9 mouse cellular contexts compared by ENCODE assay signal in genomic region chr4:148643291-148644156, GRCm38 (mm10). TPM values are rescaled to one million over a fixed set of nuclear protein-coding genes. Genes with fewer than 3 reads are reported as not detected.
DNase-seq lines count a peak whose midpoint lies in the region; ATAC-seq and TF ChIP-seq lines count a peak whose summit lies in the region.
"Had no signal": no experiment of that assay in that cellular context is flagged by ENCODE, and none has a peak within 500 bp of the region (broad histone marks: within the 10 kb centered on the region; RNA-seq: fewer than 3 reads in every experiment).

Gene Gm572 (plus strand): TSS chr4:148643317.

- no peaks in the 10 kb centered on the region for H3K79me2 ChIP-seq in heart, adult 2 months (replicated peaks; ENCODE audit: control insufficient read depth, insufficient read depth, low read length)

- ATAC-seq in limb, embryonic 13.5 days (ENCODE audit: low FRiP score, low read depth): peak; percentile 26; the same call in 1 of the 2 replicates
- no peak for ATAC-seq in monocyte, adult 5-6 weeks (replicated peaks; ENCODE audit: insufficient number of reproducible peaks, low FRiP score, low TSS enrichment, poor library complexity, severe bottlenecking)

- no peak for TF ChIP-seq EP300 in heart, adult 2 months (IDR thresholded peaks at IDR 0.05; ENCODE audit: insufficient read depth, low read depth, low read length)

- no peaks in the 10 kb centered on the region; the same call in 1 of the 2 replicates for H3K4me1 ChIP-seq in heart, adult 2 months (ENCODE audit: control insufficient read depth, insufficient read depth, low read length)
- H3K4me1 ChIP-seq in thymus, adult 2 months (replicated peaks; ENCODE audit: control insufficient read depth, insufficient read depth, low read length): peaks cover 14% of the 10 kb centered on the region
- H3K4me1 ChIP-seq in limb, embryonic 13.5 days: 0 out of 2 replicates have a peak, but pooled peaks cover 4% of the 10 kb centered on the region

- no peaks in the 10 kb centered on the region for H3K9me3 ChIP-seq in limb, embryonic 13.5 days

- peak within 1 kb of the TSS; percentile 20; the same call in 1 of the 2 replicates for H3K9ac ChIP-seq in heart, adult 2 months (ENCODE audit: low read depth, low read length)
- no peak within 1 kb of the TSS for H3K9ac ChIP-seq in limb, embryonic 13.5 days

- no peaks in the 10 kb centered on the region for H3K36me3 ChIP-seq in heart, adult 2 months (ENCODE audit: control insufficient read depth, insufficient read depth, low read length)
- H3K36me3 ChIP-seq in thymus, adult 2 months (ENCODE audit: control insufficient read depth, insufficient read depth, low read length): no peaks in the 10 kb centered on the region
- H3K36me3 ChIP-seq in limb, embryonic 13.5 days: no peaks in the 10 kb centered on the region

- H3K4me2 ChIP-seq in limb, embryonic 13.5 days (replicated peaks): peak within 1 kb of the TSS; percentile 51

- no peak within 1 kb of the TSS for H3K27ac ChIP-seq in heart, adult 2 months
- H3K27ac ChIP-seq in thymus, adult 2 months (ENCODE audit: control insufficient read depth, insufficient read depth, low read length): peak within 1 kb of the TSS; percentile 72
- H3K27ac ChIP-seq in limb, embryonic 13.5 days: no peak within 1 kb of the TSS

- no peak for DNase-seq in heart, adult 2 months
- no peak for DNase-seq in heart, postnatal 14 days
- no peak for DNase-seq in thymus, adult 2 months
- no peak for DNase-seq in thymus, postnatal 10 days (ENCODE audit: low spot score in 2 of 2)
- DNase-seq in thymus, postnatal 4 days: peak; percentile 44
- DNase-seq in gastrocnemius, postnatal 4 days (ENCODE audit: low spot score in 2 of 2): no peak

- no peaks in the 10 kb centered on the region for H3K27me3 ChIP-seq in heart, adult 2 months (ENCODE audit: control insufficient read depth, insufficient read depth, low read length)
- no peaks in the 10 kb centered on the region for H3K27me3 ChIP-seq in thymus, adult 2 months (ENCODE audit: control insufficient read depth, insufficient read depth, low read length)
- no peaks in the 10 kb centered on the region for H3K27me3 ChIP-seq in limb, embryonic 13.5 days

- intact Hi-C loops in heart, adult 2 months (cut with DNase I): no loop called here
- intact Hi-C loops in heart, postnatal 14 days (cut with DNase I): no loop called here

- TF ChIP-seq CTCF in heart, adult 2 months (IDR thresholded peaks at IDR 0.05): no peak
- TF ChIP-seq CTCF in thymus, adult 2 months (IDR thresholded peaks at IDR 0.05; ENCODE audit: borderline replicate concordance, control insufficient read depth, extremely low read depth, insufficient read depth, low read length, poor library complexity): no peak

- H3K4me3 ChIP-seq in heart, adult 2 months: no peak within 1 kb of the TSS
- peak within 1 kb of the TSS; percentile 6 for H3K4me3 ChIP-seq in thymus, adult 2 months (ENCODE audit: control insufficient read depth, insufficient read depth, low read length)
- peak within 1 kb of the TSS; percentile 6; the same call in 1 of the 2 replicates for H3K4me3 ChIP-seq in limb, embryonic 13.5 days

- TF ChIP-seq POLR2A in heart, adult 2 months (IDR thresholded peaks at IDR 0.05; ENCODE audit: insufficient read depth, low read depth, low read length): no peak
- TF ChIP-seq POLR2A in thymus, adult 2 months (IDR thresholded peaks at IDR 0.05; ENCODE audit: control insufficient read depth, extremely low read depth, insufficient read depth, low read length, poor library complexity): no peak

- WGBS in heart, adult 2 months: 52% methylated on average over 15 of the region's 15 CpGs
- WGBS in thymus, adult 2 months: 31% methylated on average over 15 of the region's 15 CpGs
- WGBS in limb, embryonic 13.5 days: 61% methylated on average over 15 of the region's 15 CpGs

RNA-seq across cellular contexts. Expression of gene Gm572, which starts in this region (rescaled TPM):
- 1 to 10 TPM; 4.5 to 5.0 TPM for total RNA-seq in heart, adult 2 months (2021)
- 1.9 and 4.1 TPM in 2 replicates for polyA plus RNA-seq in heart, adult 2 months (2012; rRNA removed)
- total RNA-seq in heart, postnatal 14 days (2021): 1 to 10 TPM; 3.1 to 4.0 TPM
- 0.31 and 0.34 TPM in 2 replicates for polyA plus RNA-seq in thymus, adult 2 months (2012; rRNA removed)
- polyA plus RNA-seq in limb, embryonic 13.5 days (2015; fragmentation: Nextera tagmentation; extraction: Ambion mirVana): not detected in 2 replicates
- 1 to 10 TPM; 7.3 to 8.7 TPM for total RNA-seq in gastrocnemius, postnatal 4 days (2021)
- total RNA-seq in monocyte, adult 5-6 weeks (2017): not detected in 3 replicates
- polyA plus RNA-seq: embryonic facial prominence, embryonic 11.5 days had no signal

Comparison
In these comparisons a context has a peak if more than half of its experiments do, and no peak if none do; other contexts are left out.
1. Peak in ATAC-seq, H3K4me3 ChIP-seq and H3K4me2 ChIP-seq in limb, embryonic 13.5 days; RNA of the gene not detected or under 1 TPM.